Mouse (Mus musculus) T-helper 1 cell (primary cell): ENCODE measurements around the gene Tnc.

Source experiments
- in situ Hi-C: fragments of 300-600 bp; cut with MboI, MseI; formaldehyde crosslinking; loops from one replicate; pipeline ENCODE4 v1.15.1; 2025; ENCODE audit warnings: high pct_unique_total_duplicates

Tnc gene

GRCm38 (mm10) chr4:63969891-63970290 is 76.9 kb downstream of the Tnc start:
- in situ Hi-C loops, result no loop called here

- in situ Hi-C loops, result no loop called here
Observed at GRCm38 (mm10) chr4:63963410-63963809, 83.4 kb downstream of the Tnc start.

- in situ Hi-C loops, result no loop called here
Observed at GRCm38 (mm10) chr4:63961858-63962468, 84.9 kb downstream of the Tnc start.

GRCm38 (mm10) chr4:63958601-63959000 is 88.2 kb downstream of the Tnc start:
- in situ Hi-C loops, result no loop called here

GRCm38 (mm10) chr4:63950054-63950453 is 96.8 kb downstream of the Tnc start:
- in situ Hi-C loops, result no loop called here

GRCm38 (mm10) chr4:63948688-63949073 is 98.1 kb downstream of the Tnc start:
- in situ Hi-C loops, result loop anchor here (5.0 kb wide), 2 partner anchors 261 to 446 kb away; no protein-coding TSS in a partner anchor

GRCm38 (mm10) chr4:63948066-63948687 is 98.6 kb downstream of the Tnc start:
- in situ Hi-C loops, result loop anchor here (5.0 kb wide), 2 partner anchors 261 to 446 kb away; no protein-coding TSS in a partner anchor

- in situ Hi-C loops, result loop anchor here (5.0 kb wide), 3 partner anchors 82 to 317 kb away; partner anchors contain the start of gene Tnfsf8
Observed at GRCm38 (mm10) chr4:63943813-63944212, 103.0 kb downstream of the Tnc start.

- in situ Hi-C loops, result loop anchor here (5.0 kb wide), 3 partner anchors 81 to 316 kb away; partner anchors contain the start of gene Tnfsf8
Observed at GRCm38 (mm10) chr4:63942875-63943274, 103.9 kb downstream of the Tnc start.

- in situ Hi-C loops, result loop anchor here (5.0 kb wide), 3 partner anchors 79 to 314 kb away; partner anchors contain the start of gene Tnfsf8
Observed at GRCm38 (mm10) chr4:63941420-63941819, 105.4 kb downstream of the Tnc start.

- in situ Hi-C loops, result loop anchor here (5.0 kb wide), 1 partner anchor 537 kb away; the partner anchor contains the start of gene Akna
Observed at GRCm38 (mm10) chr4:63939428-63939827, 107.4 kb downstream of the Tnc start.

- in situ Hi-C loops, result loop anchor here (5.0 kb wide), 1 partner anchor 534 kb away; the partner anchor contains the start of gene Akna
Observed at GRCm38 (mm10) chr4:63935960-63936359, 110.9 kb downstream of the Tnc start.

GRCm38 (mm10) chr4:63935314-63935713 is 111.5 kb downstream of the Tnc start:
- in situ Hi-C loops, result loop anchor here (5.0 kb wide), 1 partner anchor 533 kb away; the partner anchor contains the start of gene Akna

GRCm38 (mm10) chr4:63930863-63931262 is 116.0 kb downstream of the Tnc start:
- in situ Hi-C loops, result no loop called here

- in situ Hi-C loops, result no loop called here
Observed at GRCm38 (mm10) chr4:63929490-63929889, 117.3 kb downstream of the Tnc start.

- in situ Hi-C loops, result no loop called here
Observed at GRCm38 (mm10) chr4:63928192-63928591, 118.6 kb downstream of the Tnc start.

- in situ Hi-C loops, result no loop called here
Observed at GRCm38 (mm10) chr4:63917181-63917580, 129.6 kb downstream of the Tnc start.

GRCm38 (mm10) chr4:63916753-63917152 is 130.1 kb downstream of the Tnc start:
- in situ Hi-C loops, result no loop called here

- in situ Hi-C loops, result no loop called here
Observed at GRCm38 (mm10) chr4:63916288-63916687, 130.5 kb downstream of the Tnc start.
